Mouse (Mus musculus): ENCODE measurements around the gene Rapgef4.

The Rapgef4 gene

DNA sequence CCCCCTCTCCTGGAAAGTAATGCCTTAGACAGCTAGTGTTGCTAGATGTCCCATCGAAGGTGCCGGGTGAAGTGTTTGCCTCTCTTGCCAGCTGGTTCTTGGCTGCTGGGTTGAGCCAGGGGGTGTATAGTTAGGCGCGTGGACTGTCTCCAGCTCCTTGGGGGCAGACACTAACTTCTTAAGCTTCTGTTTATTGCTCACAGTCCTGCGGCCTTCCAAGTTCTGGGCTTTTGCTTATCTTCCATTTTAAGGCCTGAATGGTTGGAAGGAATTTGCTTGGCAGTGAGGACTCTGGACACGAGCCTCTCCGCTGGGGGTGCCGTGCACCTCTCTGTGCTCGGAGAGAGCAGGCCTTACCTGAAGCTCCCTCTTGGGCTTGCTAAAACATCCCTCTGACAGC, 249.5 kb downstream of the Rapgef4 start:
- no peak for DNase-seq (ENCODE audit: low spot score in 2 of 2)

GRCm38 (mm10) chr2:72234085-72234484, 253.0 kb downstream of the Rapgef4 start:
- DNase-seq (ENCODE audit: low spot score in 2 of 2) = no peak

DNA sequence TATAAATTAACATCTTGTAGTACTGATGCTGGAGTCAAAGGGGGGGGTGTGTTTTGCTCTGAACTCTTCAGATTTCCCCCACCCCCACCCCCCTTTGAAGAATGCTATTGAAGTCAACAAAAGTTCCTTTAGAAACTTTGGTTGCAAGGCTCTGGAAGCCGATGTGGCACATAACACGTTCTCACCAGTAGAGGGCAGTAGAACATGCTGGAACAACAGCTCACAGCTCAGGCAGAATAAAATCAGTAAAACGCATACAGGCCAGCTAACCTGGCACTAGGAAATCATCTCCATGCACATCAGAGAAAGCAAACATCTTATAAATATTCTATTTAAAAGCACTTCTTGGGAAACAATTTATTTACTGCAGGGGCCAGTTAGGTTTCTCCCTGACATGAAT, 253.9 kb downstream of the Rapgef4 start:
- peak; percentile 22 to 41 for DNase-seq (ENCODE audit: low spot score in 2 of 2)

DNA sequence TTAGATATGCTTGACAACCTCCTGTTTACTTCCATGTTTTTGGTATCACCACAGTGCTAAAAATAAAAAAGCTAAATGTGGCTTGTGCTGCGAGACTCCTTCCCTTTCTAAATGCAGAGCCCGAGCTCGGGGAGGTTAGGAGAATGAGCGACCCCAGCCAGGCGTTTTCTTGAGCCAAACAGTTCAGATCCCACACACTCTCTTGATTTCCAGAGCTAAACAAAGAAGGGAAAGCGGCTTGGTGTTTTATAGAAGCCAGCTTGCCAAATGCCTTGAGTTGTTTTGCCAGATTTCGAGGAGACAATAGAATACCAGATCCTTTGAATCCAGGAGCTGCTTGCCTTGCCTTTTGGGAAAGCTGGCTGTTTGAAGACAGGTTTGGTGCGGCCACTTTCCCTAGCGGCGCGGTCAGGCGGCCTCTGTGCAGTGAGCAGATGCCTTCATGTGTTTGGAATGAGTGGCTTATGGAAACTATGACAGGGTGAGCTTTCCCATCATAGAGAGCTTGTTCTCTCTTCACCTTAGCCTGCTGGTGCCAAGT, 254.4 kb downstream of the Rapgef4 start:
- DNase-seq (ENCODE audit: low spot score in 2 of 2) = no peak

GRCm38 (mm10) chr2:72238421-72238820, 257.4 kb downstream of the Rapgef4 start:
- no peak for DNase-seq (ENCODE audit: low spot score in 2 of 2)

DNA sequence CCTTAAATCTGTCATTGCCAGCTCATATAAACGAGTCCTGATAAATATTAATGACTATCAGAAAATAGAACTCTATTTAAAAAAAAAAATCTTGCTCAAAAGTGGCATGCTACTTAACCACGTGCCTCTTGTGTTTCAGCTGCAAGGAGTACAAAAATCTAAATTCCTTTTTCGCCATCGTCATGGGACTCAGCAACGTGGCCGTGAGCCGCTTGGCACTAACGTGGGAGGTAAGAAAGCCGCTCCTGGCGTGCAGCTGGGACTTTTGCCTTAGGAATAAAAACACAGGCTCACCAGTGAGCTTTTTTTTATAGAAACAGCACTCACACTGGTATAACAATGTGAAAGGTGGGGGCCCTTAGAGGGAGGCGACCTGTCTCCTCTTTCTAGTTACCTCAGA, 257.9 kb downstream of the Rapgef4 start:
- no peak for DNase-seq (ENCODE audit: low spot score in 2 of 2)

DNA sequence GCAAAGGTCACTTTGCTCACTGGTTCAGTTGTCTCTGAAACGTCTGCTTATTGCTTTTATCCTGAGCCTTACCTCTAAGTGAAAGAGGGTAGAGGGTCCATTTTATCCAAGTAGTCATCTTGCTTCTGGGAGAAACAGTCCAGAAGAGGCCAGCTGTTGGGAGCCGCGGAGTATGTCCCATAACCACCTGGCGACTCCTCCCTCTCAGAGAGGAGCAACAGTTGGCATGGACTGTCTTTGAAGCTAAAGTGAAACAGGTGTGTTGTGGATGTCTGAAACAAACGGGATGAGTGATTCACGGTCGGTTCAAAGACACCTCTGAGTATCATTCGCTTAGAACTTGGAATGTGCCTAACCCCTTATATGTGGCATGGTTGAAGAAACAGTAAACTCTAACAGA, 258.4 kb downstream of the Rapgef4 start:
- no peak for DNase-seq (ENCODE audit: low spot score in 2 of 2)

GRCm38 (mm10) chr2:72239993-72240392, 259.0 kb downstream of the Rapgef4 start:
- DNase-seq (ENCODE audit: low spot score in 2 of 2) = no peak

DNA sequence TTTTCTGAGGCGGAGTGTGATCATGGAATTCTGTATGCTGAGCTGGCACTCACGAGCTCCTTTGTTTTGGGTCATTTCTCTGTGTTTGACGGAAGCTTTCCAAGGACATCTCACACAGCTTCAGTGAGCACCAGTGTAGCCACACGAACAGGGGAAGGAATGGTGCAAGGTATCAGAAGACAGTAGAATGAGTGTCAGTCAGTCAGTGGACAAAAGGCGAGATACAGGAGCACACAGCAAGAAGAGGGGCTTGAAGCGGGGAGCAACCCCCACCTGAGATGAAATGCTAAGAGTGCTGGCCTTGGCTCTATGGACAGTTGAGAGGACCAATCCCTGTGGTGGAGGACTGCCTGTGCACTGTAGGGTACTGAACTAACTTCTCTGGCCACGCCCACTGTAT, 259.7 kb downstream of the Rapgef4 start:
- DNase-seq (ENCODE audit: low spot score in 2 of 2) = no peak

- DNase-seq (ENCODE audit: low spot score in 2 of 2) = no peak
Measured at GRCm38 (mm10) chr2:72241714-72242472, 260.9 kb downstream of the Rapgef4 start.

- DNase-seq (ENCODE audit: low spot score in 2 of 2) = no peak
Measured at GRCm38 (mm10) chr2:72242910-72243675, 262.1 kb downstream of the Rapgef4 start.

GRCm38 (mm10) chr2:72245631-72246030, 264.6 kb downstream of the Rapgef4 start:
- DNase-seq (ENCODE audit: low spot score in 2 of 2) = no peak

DNA sequence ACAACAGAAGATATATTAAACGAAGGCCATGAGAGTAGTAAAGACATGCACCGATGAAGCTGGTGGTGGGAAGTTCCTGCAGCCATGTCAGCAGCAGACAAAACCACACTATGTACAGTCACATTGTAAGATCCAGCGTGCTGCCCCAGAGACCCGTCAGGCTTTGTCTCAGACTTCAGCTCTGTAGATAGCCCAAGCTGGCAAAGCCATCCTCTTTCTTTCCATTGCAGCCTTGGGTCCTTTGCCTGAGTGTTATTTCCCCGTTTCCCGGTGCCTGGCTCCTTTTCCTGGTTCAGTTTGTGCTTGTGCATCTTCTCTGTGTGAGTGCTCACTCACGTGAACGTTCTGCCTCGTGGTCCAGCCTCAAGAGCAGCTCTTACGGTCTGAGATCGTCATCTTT, 265.3 kb downstream of the Rapgef4 start:
- DNase-seq (ENCODE audit: low spot score in 2 of 2) = no peak

DNA sequence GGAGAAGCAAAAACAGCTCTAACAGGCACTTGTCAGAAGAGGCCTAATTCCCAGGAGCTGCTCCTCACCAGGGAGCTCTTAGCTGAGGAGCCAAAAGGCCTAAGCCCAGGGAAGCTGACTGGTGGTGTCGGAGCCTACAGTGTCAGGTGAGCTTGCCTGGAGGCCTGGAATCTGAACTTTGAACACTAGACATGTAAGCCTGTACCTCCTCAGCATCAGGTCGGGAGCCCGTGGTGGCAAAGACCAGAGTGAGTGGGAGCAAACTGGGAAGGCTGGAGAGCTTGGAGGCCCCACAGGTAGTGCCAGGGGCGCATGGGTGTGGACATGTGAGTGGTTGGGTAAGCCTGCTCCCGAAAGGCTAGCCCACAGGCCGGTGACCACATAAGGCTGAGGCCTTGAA, 266.8 kb downstream of the Rapgef4 start:
- DNase-seq (ENCODE audit: low spot score in 2 of 2) = no peak

GRCm38 (mm10) chr2:72252510-72253505, 271.8 kb downstream of the Rapgef4 start:
- no peak for DNase-seq (ENCODE audit: low spot score in 2 of 2)

DNA sequence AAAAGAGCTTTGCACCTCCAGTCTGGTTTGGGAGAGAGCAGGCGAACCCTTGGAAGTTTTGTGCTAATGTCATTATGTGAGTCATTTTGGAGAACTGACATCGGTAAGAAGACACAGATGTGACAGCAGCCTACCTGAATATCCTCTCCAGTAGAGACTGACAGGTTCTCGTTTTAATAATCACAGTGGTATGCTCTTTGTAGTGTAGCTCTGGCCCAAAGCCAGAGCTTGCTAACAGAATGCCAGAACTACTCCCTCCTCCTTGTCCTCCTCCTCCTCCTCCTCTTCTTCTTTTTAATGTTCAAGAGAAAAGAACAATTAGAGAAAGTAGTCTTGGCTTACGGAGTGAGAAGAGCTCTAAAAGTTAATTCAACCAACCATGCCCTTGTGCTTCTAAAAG, 272.8 kb downstream of the Rapgef4 start:
- DNase-seq (ENCODE audit: low spot score in 2 of 2) = no peak

DNA sequence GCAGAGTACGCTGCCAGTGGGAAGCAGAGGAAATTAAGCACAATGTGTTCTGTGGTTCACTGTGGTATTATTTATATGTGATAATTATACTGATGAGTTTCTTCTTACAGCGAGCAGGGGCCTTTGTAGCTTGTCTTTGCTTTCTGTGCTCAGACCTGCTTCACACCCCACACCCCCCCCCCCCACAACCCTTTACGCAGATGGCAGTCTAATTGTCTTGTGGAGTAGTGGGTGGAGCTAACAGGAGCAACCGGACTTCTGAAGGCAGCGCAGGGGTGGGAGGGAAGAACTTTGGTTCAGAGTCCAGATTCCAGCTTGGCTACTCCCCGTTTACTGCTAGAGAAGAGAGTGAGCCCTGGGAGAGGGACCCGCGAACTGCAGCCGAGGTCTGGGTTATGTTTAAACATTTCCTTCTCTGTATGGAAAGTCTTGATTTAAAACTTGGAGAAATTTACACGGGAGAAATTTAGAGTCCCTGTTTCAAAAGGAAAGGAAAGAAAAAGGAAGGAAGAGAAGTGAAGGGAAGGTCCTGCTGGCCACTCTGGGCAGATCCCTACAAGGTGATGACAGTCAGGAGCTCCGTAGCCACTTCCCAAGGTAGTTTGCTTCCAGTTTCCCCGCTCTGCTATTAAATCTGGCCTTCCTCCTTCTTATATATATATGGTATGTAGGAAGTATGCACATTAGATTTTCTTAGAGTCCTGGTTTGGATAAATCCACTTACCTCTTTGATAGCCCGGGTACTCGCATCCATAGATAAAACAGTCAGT, 274.0 kb downstream of the Rapgef4 start:
- no peak for DNase-seq (ENCODE audit: low spot score in 2 of 2)

DNA sequence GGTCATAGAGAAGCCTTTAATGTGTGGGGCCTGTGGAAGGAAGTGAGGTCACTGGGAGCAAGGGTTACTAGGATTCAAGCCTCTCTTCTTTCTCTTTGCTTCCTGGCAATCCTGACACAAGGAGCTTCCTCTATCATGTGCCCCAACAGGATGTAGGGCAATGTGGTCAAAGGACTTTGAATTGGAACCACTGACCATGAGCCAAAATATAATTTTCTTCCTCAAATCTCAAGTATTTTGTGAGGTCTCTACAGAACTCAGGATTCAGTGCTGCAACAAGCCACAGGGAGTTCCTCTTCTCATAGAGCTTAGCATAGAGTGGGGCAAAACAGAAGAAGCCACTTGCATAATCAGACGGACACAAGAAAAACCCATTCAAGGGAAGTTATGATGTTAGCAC, 279.7 kb downstream of the Rapgef4 start:
- no peak for DNase-seq (ENCODE audit: low spot score in 2 of 2)

GRCm38 (mm10) chr2:72262814-72263480, 281.9 kb downstream of the Rapgef4 start:
- no peak for DNase-seq (ENCODE audit: low spot score in 2 of 2)

- no peak for DNase-seq (ENCODE audit: low spot score in 2 of 2)
Measured at GRCm38 (mm10) chr2:72267390-72267789, 286.4 kb downstream of the Rapgef4 start.
